Mouse (Mus musculus): ENCODE results near the gene Prr5l.

Gene Prr5l

DNA sequence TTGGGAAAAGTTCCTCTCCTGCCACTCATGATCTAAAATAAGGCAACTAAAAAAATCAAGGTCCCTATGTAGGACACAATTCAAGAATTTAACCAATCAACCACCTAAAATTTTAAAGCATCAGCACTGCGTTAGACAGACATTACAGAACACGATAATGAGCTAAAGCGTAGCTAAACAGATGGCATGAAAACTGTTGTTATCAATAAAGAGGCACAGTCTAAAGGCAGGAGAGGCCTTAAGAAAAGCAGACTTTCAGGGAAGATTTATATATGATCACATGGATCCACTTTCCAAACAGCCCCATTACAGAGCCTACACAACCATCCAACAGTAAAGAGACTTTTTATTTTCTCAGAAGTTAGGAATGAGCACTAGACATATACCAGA is 217.1 kb downstream of the Prr5l start:
- no peak for DNase-seq (ENCODE audit: extremely low read depth, low read depth, low spot score)

DNA sequence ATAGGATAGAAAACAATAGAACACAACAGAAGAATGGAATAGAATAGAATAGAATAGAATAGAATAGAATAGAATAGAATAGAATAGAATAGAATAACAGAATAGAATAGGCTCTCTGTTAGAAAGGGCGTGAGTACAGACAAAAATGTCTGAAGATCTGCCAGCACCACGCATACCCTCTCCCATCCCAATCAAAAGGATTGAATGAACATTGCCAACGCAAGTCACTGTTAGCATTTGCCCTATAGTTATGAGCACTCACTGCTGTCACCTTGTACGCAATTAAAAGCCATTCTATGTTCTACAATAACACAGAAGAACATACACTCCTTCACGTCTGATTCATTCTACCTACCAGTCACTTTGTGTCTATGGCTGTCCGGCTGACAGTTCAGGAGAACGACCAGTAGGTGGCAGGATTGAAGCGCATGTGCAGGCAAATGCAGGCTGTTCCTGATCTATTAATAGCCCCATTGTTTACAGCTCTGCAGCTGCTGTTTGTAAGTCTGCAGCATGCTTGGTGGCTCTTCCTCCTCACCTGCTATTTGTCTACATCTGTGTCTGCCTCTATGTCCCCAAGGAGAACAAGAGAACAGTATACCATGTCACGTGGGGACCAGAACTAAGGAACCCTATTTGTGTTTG is 217.6 kb downstream of the Prr5l start:
- no peak for DNase-seq (ENCODE audit: extremely low read depth, low read depth, low spot score)
